Mouse (Mus musculus): ENCODE results near the gene Ssb. TPM values are rescaled to one million over a fixed set of nuclear protein-coding genes. Genes with fewer than 3 reads are reported as not detected.

Ssb gene
- 116 and 117 TPM in 2 replicates for polyA plus RNA-seq (2012; ENCODE audit: insufficient read depth, insufficient read length, missing spikeins)

DNA sequence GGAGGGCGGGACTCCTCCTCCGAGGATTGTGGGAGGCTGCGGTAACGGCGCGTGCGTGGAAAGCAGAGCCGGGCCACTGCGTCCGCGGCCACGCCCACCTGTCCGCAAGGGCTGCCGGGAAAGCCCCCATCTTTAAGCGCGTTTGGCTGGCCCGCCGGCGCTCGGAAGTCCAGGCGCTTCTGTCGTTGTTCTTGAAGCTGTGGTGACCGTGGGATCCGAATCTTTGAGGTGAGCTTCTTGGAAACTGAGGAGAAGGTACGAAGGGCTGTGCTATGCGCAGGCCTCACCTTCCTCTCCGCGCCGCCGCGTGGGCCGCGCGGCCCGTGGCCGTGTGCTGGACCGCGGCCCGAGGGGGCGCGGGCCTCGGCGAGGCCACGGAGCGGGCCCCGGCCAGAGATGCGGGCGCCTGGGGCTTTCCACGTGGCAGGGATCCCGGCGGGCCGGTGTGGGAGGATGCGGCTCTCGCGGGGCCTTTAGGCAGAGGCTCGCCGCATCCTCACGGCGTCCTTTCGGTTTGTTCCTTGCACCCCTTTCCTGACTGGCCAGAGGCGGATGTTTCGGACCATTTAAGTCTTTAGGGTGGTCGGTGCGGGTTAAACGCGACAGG is at the start of gene Ssb:
Gene Ssb, plus strand, starts transcription at position 78 of the 607 bp plus-strand sequence.
- Histone ChIP-seq H3K4me1 (ENCODE audit: control insufficient read depth, insufficient read depth, insufficient read length, low read length) (no peaks in the 10 kb centered on the region), H3K4me3 (ENCODE audit: insufficient read depth, low read depth, low read length) (peak within 1 kb of the TSS; percentile 93), H3K27ac (replicated peaks; ENCODE audit: low read depth, low read length) (peak within 1 kb of the TSS; percentile 79)

DNA sequence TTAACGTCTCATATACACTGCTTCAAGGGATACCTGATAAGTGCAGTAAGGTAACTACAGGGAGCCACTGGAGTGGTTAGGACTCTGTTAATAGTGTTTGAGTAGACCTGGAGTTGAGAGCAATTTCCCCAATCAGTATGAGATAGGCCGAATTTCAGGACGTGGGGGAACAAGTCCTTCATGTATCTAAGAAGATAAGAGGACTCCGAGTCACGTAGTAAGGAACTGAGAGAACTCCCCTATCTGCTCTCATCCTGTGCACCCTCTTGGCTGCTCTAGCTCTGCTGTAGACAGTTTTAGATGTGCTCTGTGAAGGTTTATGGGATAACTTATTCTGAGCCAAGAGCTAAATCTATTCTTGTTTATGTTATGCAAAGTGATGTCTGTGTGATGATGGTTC is 44.8 kb upstream of the Ssb start:
- H3K27ac ChIP-seq (replicated peaks; ENCODE audit: low read depth, low read length): no peak overlapping the region

DNA sequence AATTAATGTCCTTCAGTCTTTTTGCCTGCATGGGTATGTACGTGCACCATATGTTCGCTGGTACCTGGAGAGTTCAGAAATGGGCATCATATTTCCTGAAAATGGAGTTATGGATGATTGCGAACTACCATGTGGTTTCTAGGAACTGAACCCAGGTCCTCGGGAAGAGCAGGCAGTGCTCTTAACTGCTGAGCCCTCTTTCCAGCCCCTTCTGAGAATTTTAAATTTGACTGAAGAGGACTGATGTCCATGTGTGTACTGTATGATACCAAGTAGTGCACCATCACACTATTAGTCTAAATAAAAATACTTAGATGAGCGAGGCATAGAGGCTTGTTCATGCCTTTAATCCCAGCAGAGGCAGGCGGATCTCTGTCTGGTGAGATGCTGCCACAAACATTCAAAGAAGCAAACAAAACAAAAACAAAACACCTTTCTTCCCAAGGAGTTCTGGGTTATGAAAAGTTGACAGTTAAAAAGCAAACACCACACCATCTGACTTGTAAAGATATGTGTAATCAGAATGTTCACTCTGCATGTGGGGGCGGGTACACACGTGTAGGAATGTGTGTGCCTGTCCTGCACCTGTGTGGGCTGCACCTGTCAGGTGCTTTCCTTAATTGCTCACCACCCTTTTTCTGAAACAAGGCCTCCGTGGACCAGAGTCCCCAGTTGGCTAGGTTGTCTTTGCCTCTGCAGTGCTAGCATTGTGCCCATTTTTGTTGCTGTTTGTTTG is 42.8 kb upstream of the Ssb start:
- Histone ChIP-seq H3K4me1 (ENCODE audit: control insufficient read depth, insufficient read depth, insufficient read length, low read length) (no peaks in the 10 kb centered on the region; the same call in 1 of the 2 replicates), H3K27ac (replicated peaks; ENCODE audit: low read depth, low read length) (no peak overlapping the region), H3K4me3 (ENCODE audit: insufficient read depth, low read depth, low read length) (no peak overlapping the region)

More for the DNA sequence above, 44.8 kb upstream of the Ssb start:
- Histone ChIP-seq H3K4me1 (ENCODE audit: control insufficient read depth, insufficient read depth, insufficient read length, low read length) (no peaks in the 10 kb centered on the region), H3K4me3 (ENCODE audit: insufficient read depth, low read depth, low read length) (no peak overlapping the region)

DNA sequence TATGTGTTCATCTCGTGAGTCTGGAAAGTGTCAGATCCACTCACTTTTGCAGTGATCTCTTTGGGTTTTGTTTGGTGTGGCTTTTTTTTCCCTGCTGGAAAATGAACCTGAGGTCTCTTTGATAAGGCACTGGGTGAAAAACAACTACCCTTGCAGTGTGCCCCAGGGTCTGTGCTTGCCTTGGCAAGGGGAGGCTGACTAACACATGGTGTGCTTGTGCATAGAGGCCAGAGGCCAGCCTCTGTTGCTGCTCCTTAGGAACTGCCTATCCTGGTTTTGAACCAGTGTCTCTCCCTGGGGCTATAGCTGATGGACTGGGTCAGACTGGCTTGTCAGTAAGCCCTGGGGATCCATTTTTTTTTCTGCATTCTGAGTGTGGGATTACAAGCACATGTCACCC is 41.2 kb upstream of the Ssb start:
- Histone ChIP-seq H3K27ac (replicated peaks; ENCODE audit: low read depth, low read length) (no peak overlapping the region), H3K4me1 (ENCODE audit: control insufficient read depth, insufficient read depth, insufficient read length, low read length) (no peaks in the 10 kb centered on the region; the same call in 1 of the 2 replicates), H3K4me3 (ENCODE audit: insufficient read depth, low read depth, low read length) (no peak overlapping the region)

DNA sequence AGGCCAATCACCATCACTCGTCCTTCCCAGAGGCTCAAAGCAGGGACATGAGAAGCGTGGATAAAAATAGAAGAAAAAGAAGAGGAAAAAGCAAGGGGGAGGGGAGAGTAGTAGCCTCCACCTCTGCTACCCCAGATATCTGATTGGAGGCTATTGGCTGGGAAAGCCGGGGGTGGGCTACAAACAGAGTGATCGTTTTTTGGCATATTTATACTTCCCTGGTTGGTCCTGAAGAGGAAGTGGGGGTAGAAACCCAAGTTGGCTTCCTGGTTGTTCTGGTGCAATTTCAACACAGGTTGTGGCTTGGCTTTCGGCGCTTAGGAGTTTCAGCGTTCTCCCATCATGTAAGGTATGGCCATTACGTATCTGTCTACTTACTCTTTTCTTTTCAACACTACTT is 39.7 kb upstream of the Ssb start, which contains the start of gene Klhl23:
Gene Klhl23, plus strand, starts transcription at position 234 of the 400 bp plus-strand sequence.
- no peak within 1 kb of the TSS for H3K27ac ChIP-seq (replicated peaks; ENCODE audit: low read depth, low read length)
- no peaks in the 10 kb centered on the region; the same call in 1 of the 2 replicates for H3K4me1 ChIP-seq (ENCODE audit: control insufficient read depth, insufficient read depth, insufficient read length, low read length)
- H3K4me3 ChIP-seq (ENCODE audit: insufficient read depth, low read depth, low read length): peak within 1 kb of the TSS; percentile 76

DNA sequence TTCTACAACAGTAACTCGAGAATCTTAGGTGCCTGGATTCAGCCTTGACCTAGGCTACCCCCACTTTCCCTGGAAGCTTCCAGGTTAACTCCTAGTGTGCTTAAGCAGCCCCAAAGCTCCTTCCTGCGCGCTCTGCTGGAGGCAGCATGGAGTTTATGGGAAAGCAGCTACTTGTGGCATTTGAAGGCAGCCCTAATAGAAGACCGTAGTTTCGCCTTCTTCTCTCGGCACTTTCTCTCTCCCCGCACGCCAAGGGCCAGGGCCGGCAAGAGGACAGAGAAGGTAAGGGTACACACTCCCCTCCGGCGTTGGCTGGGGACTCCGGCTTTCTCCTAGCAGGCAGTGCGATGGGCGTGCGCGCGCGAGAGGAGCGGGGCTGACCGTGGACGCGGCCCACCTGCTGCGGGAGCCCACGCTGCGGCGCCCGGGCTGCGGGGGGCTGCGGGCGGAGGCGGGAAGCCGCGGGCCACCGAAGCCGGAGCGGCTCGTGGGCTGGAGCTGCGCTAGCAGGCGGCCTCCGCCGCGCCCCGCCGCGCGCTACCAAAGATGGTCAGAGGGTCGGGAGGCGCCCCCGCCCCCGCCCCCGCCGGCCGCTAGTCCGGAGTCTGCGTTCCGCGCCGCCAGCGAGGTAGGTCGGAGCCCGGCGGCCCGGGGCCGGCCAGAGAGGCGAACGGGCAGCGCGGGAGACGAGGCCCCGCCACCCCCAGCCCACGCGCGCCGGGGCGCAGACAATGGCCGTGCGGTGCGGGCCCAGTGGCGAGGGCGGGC is 38.8 kb upstream of the Ssb start:
- H3K4me3 ChIP-seq (ENCODE audit: insufficient read depth, low read depth, low read length): peak overlapping the region; percentile 76
- no peaks in the 10 kb centered on the region; the same call in 1 of the 2 replicates for H3K4me1 ChIP-seq (ENCODE audit: control insufficient read depth, insufficient read depth, insufficient read length, low read length)
- H3K27ac ChIP-seq (replicated peaks; ENCODE audit: low read depth, low read length): no peak overlapping the region

DNA sequence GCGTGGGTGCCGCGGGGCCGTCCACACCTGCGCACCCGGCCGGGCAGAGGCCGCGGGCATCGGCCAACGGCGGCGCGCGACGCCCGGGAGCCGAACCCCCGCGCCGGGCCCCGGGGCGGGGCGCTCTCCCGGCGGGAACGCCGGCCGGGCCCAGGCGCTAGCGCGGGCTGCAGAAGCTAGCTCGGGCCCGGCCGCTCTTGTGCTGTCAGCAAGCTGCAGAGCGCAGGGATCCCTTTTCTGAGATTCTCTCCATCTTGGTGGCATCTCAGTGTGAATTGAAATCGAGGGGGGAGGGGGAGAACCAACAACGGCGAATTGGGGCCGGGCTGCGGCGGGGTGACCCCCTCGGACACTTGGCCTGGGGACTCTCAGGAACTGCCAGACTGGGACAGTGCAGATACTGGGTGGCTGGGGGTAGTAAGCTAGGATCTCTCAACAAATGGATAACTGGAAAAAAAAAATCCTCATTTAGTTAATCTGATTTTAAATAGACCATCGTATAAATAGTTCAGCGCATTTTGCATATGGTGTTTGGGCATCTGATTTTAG is 38.2 kb upstream of the Ssb start:
- no peak overlapping the region for H3K27ac ChIP-seq (replicated peaks; ENCODE audit: low read depth, low read length)
- H3K4me3 ChIP-seq (ENCODE audit: insufficient read depth, low read depth, low read length): peak overlapping the region; percentile 76
- H3K4me1 ChIP-seq (ENCODE audit: control insufficient read depth, insufficient read depth, insufficient read length, low read length): no peaks in the 10 kb centered on the region; the same call in 1 of the 2 replicates

DNA sequence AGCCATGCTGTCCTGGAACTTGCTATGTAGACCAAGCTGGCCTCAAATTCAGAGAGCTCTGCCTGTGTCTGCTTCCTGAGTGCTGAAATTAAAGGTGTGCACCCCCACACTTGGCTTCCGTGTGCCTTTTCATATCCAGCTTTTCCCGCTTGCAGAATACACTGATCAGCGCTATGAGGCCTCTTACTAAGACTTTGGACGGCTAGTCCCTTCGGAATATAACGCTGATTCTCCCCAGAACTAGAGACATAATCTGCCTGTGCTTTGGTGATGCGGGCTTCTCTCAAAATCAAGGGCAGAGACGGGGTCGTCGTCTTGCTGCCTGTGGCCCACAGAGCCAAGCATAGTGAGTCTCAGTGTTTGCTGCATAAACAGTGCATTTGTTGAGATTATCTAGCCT is 35.5 kb upstream of the Ssb start:
- H3K27ac ChIP-seq (replicated peaks; ENCODE audit: low read depth, low read length): no peak overlapping the region
- H3K4me1 ChIP-seq (ENCODE audit: control insufficient read depth, insufficient read depth, insufficient read length, low read length): no peaks in the 10 kb centered on the region; the same call in 1 of the 2 replicates

DNA sequence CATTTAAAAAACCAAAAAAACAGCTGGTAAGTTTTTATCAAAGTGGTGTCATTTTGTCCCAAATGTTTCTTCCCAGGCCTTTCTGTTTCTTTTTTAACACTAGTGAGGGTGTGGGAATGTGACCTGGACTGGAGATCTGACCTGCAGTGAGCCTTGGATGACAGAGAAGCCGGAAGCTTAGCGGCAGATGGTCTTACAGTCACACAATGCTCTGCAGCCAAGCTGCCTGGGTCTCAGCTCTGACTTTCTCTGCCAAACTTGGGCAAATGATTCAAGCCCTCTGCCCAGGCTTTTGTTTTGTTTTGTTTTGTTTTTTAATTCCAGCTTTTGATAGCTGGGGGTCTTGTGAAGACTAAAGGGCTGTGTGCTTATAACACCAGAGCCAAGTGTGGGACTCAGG is 35.0 kb upstream of the Ssb start:
- Histone ChIP-seq H3K4me3 (ENCODE audit: insufficient read depth, low read depth, low read length) (no peak overlapping the region), H3K27ac (replicated peaks; ENCODE audit: low read depth, low read length) (no peak overlapping the region), H3K4me1 (ENCODE audit: control insufficient read depth, insufficient read depth, insufficient read length, low read length) (no peaks in the 10 kb centered on the region; the same call in 1 of the 2 replicates)

More for the DNA sequence above, 35.5 kb upstream of the Ssb start:
- no peak overlapping the region for H3K4me3 ChIP-seq (ENCODE audit: insufficient read depth, low read depth, low read length)

DNA sequence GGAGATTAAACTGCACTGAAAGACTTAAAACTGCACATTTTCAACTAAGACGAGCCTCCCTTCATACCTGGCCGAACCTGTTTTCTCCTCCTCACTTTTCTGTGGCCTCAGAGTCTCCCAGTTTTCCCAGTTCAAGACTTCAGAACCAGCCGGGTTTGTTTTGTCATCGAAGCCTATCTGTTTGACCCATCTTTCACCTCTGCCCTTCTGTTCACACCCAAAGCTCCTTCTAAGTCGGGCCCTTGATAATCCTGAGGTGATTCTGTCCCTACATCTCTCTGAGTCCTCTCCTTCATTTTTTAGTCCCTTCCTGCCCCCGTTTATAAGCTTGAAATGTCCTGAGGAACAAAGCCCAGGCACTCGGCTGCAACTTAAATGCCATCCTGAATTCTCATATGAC is 33.3 kb upstream of the Ssb start:
- H3K4me1 ChIP-seq (ENCODE audit: control insufficient read depth, insufficient read depth, insufficient read length, low read length): no peaks in the 10 kb centered on the region; the same call in 1 of the 2 replicates
- H3K4me3 ChIP-seq (ENCODE audit: insufficient read depth, low read depth, low read length): no peak overlapping the region
- no peak overlapping the region for H3K27ac ChIP-seq (replicated peaks; ENCODE audit: low read depth, low read length)

DNA sequence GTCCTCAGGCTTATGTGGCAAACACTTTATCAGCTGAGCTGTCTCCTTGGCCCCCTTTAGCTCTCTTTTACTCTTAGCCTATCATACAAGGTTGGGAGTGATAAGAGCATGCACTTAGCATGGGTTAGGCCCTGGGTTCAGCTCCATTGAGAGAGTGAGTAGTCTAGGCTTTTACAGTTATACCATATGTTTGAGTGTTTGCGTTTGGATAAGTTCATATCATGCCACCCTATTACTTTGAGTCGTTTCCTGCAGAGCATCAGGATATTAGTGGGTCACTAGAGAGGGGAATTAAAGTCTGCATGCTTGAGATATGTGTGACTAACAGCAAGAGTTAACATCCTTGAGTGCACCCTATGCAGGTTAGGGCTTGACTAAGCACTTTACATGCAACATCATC is 31.7 kb upstream of the Ssb start:
- H3K4me1 ChIP-seq (ENCODE audit: control insufficient read depth, insufficient read depth, insufficient read length, low read length): no peaks in the 10 kb centered on the region
- no peak overlapping the region for H3K4me3 ChIP-seq (ENCODE audit: insufficient read depth, low read depth, low read length)

DNA sequence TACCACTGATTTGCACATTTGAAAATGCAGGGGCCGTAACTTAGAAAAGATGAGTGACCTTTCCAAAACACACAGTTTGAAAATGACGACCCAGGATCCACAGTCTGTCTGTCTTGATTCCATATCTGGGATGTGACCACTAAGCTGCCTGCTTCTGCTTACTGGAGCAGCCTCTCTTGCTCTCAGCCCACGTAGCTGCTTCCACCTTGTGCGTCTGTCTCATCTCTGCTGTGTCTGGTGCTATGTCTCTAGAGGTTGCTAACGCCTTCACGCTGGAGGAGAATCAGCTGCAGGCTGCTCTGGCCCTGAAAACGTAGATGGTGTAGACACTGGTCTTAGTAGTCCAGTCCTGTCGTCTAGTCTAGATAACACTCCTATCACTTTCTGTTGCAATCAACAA is 31.2 kb upstream of the Ssb start:
- Histone ChIP-seq H3K4me1 (ENCODE audit: control insufficient read depth, insufficient read depth, insufficient read length, low read length) (no peaks in the 10 kb centered on the region), H3K27ac (replicated peaks; ENCODE audit: low read depth, low read length) (no peak overlapping the region), H3K4me3 (ENCODE audit: insufficient read depth, low read depth, low read length) (no peak overlapping the region)

More for the DNA sequence above, 31.7 kb upstream of the Ssb start:
- no peak overlapping the region for H3K27ac ChIP-seq (replicated peaks; ENCODE audit: low read depth, low read length)

DNA sequence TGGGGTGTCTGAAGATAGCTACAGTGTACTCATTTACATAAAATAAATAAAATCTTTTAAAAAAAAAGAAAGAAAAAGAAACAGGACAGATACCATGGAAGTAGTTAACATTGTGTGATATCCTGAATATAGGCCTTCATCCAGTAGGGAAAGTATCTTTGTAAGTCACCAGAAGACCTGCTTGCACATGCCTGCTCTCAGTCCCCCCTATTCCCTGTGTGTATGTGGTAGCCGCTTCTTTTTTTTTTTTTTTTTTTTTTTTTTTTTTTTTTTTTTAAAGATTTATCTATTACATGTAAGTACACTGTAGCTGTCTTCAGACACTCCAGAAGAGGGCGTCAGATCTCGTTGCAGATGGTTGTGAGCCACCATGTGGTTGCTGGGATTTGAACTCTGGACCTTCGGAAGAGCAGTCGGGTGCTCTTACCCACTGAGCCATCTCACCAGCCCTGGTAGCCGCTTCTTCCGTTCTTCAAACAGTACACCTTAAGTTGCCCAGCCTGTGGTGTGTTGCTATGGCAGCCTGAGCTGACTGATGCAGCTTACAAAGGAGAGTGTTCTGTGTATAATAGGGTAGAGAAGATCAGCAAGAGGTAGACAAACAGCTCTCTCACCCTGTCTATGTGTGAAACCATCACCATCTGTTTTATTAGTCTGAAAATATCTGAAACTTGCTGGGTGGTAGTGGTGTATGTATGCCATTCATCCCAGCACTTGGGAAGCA is 24.0 kb upstream of the Ssb start:
- H3K4me3 ChIP-seq (ENCODE audit: insufficient read depth, low read depth, low read length): no peak overlapping the region
- no peak overlapping the region for H3K27ac ChIP-seq (replicated peaks; ENCODE audit: low read depth, low read length)
- H3K4me1 ChIP-seq (ENCODE audit: control insufficient read depth, insufficient read depth, insufficient read length, low read length): no peaks in the 10 kb centered on the region

DNA sequence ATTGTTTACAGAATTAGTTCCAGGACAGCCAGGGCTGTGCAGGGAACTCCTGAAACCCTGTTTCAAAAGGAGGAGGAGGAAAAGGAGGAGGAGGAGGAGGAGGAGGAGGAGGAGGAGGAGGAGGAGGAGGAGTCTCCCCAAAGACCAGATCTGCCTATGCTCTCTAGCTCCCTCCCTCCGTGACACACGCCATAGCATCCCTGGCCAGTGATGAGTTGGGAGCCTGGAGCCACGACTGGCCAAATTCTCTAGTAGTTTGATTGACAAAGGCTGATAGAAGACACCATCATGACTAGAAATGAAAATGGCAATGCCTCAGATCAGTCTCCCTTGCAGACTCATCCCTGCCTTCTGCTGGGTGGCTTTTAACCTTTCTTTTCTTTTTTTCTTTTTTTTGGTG is 23.4 kb upstream of the Ssb start:
- H3K4me3 ChIP-seq (ENCODE audit: insufficient read depth, low read depth, low read length): no peak overlapping the region
- no peak overlapping the region for H3K27ac ChIP-seq (replicated peaks; ENCODE audit: low read depth, low read length)
- H3K4me1 ChIP-seq (ENCODE audit: control insufficient read depth, insufficient read depth, insufficient read length, low read length): no peaks in the 10 kb centered on the region

Measured in brown adipose tissue, adult 24 weeks (tissue).